ENCODE assay signal across 15 mouse cellular contexts in the genomic region with DNA sequence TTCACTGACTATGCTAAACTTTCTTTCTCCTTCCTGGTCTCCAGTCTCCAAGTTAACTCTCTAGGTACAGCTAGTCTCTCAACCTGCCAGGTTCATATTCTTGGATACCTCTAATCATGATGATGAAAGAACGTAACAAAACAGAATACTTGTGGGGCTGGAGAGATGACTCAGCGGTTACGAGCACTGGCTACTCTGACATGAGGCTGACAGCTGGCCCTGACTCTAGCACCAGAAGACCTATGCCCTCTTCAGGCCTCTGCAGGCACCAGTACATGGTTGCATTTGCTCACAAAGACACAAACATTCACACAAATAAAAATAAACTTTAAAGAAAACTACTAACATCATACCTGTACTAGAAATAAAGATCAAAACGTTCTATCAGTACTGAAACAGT.
DNase-seq lines count a peak whose midpoint lies in the region.
"Had no signal": no experiment of that assay in that cellular context is flagged by ENCODE, and none has a peak within 500 bp of the region (broad histone marks: within the 10 kb centered on the region; RNA-seq: fewer than 3 reads in every experiment).

No protein-coding gene starts in this region.

- DNase-seq in adrenal gland, postnatal 36 days: peak; percentile 29 to 31
- DNase-seq in adrenal gland, postnatal 10 days: no peak
- DNase-seq in 3134 (ENCODE audit: extremely low read depth, insufficient read length, low spot score) (peak; percentile 0), 3T3-L1 (ENCODE audit: low read depth, low spot score) (peak; percentile 31)
- DNase-seq in fibroblast of lung, adult 2 months (ENCODE audit: low read depth): peak; percentile 4
- DNase-seq in frontal cortex, postnatal 25 days (ENCODE audit: low spot score in 2 of 2): no peak
- no peak for DNase-seq in embryo, embryonic 9.5 days (ENCODE audit: extremely low spot score)
- DNase-seq: cerebellum, adult 18-20 months; cerebellum, adult 9-11 months; cerebellum, postnatal 36 days; gastrocnemius, postnatal 36 days; heart, adult 18-20 months; heart, postnatal 14 days; kidney, adult 11 months; kidney, adult 9 months had no signal

Comparison
In these comparisons a context has a peak if more than half of its experiments do, and no peak if none do; other contexts are left out.
1. DNase-seq: peak in adrenal gland, postnatal 36 days (2 of 2), 3134 (single experiment), 3T3-L1 (single experiment) and fibroblast of lung, adult 2 months (single experiment); none in adrenal gland, postnatal 10 days (single experiment), frontal cortex, postnatal 25 days (0 of 2) and embryo, embryonic 9.5 days (single experiment).